Mouse (Mus musculus) layer of hippocampus, adult 8-10 months (tissue): ENCODE results near the gene Fkrp. TPM values are rescaled to one million over a fixed set of nuclear protein-coding genes. Genes with fewer than 3 reads are reported as not detected.

Experiments used
- DNase-seq, 2 experiments: peaks; one replicate each; pipeline ENCODE4 v3.0.0; 2022; ENCODE audit warnings: low spot score in 2 of 2
- total RNA-seq, 4 experiments: library from RNA; stranded (reverse); gene quantifications; 2 replicates each; pipeline ENCODE4 v1.2.4; 2022

Gene Fkrp
- total RNA-seq, 4 experiments from 2014 or later: 45.2 to 50.7 (median 45.8) TPM

DNA sequence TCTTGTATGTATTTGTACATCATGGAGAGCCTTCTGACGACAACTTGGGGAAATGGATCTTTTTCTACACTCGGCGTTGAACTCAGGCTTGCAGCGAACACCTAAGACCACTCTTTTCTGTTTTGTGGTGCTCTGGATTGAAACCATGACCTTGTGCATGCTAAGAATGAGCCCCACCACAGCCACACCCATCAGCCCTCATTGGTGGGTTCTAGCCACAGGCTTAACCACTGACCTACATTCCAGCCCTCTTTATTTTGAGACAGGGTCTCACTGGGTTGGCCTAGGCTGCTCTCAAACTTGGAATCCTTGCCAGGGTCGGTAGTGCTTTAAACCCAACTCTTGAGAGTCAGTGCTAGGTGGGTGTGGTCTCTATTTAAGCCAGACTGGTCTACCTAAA lies 21.6 kb downstream of the Fkrp start:
- DNase-seq: no peak

DNA sequence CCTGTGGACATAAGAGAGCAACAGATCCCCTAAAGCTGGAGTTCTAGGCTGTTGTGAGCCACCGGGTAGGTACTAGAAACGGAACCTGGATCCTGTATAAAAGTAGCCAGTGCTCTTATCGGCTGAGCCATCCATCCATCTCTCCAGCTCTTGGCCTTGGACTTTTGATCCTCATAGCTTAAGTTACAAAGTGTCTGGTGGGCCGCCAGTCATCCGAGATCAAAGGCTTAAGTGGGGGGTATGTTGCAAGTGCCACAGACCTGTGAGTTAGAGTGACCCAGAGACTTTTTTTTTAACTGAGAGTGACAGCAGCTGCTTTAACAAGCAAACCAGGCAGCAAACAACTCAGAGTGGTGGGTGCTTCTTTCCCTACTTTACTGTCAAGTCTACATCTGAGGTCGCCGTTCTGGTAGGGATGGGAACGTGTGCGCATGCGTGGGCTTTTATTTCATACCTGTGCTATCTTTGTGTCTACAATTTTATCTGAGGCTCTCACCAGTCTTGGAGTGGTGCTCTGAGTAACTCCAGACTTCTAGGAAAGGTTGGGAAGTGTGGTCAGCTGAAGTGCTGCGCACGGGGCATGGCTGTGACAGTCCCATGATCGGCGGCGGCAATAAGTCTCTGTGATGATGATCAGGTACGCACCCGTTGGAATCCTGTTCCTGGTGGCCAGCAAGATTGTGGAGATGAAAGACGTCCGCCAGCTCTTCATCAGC lies 23.4 kb downstream of the Fkrp start:
- no peak for DNase-seq

DNA sequence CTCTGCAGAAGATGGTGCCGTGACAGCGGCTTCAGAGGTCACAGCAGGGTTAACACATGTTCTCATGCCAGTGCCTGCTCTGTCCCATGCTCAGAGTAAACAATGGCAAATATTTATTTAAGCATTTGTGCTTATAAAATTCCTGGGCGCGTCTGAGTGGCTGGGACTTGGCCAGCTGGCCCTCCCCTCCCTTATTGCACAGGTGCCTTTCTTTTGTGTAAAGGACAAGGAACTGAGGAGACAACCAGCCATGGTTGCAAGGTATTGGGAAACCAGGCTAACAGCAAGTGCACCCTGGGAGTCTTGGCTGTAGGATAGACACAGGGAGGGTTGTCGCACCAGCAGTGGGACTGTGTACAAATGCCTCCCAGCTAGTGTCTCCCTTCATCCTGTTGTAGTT lies 24.2 kb downstream of the Fkrp start:
- no peak for DNase-seq

DNA sequence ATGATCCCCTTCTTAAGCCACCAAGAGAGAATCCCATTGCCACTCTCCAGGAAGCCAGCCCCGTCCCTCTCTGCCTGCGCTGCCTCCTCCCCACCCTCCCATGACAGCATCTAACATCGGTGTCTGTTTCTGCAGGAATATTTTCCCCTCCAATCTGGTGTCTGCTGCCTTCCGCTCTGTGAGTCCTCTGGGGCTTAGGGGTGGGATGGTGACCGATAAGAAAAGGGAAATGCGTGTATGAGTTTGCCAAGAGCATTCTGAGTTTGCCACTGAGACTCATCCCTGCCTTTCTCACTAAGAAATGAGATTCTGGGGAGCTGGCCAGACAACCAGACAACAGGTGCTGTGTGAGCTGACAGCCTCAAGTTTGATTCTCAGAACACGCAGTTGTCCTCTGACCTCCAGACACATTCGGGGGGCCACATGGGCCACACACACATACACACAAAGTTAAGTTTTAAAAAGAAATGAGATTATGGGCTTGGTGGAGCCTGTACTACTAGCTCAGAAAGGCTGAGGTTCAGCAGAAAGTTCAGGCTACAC lies 30.9 kb downstream of the Fkrp start:
- no peak for DNase-seq

GRCm38 (mm10) chr7:16784498-16784976 lies 32.0 kb downstream of the Fkrp start:
- DNase-seq: no peak

DNA sequence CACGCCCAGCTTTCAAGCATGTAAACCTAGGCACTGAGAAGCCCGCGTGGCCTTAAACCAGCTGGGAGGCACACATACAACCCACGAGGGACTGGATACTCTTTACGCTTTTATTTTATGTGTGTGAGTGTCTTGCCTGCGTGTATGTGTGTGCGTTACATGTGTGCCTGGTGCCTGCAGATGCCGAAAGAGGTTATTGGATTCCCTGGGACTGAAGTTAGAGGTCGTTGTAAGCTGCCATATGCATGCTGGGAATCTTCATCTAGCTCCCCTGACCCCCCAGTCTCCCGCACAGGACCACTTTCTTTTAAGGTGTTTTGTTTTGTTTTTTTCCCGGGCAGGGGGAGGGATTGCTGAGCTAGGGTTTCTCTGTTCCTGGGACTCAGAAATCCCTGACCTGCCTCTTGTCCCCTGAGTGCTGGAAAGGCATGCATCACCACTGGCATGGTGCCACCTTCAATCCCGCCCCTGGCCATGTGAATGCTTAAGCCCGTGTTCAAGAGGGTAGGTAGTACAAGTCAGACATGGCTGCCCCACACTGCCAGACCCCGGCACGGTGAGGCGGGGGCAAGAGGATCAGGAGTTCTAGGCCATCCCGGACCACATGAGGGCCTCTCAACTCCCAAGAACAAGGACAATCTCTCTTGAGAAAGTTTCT lies 32.6 kb downstream of the Fkrp start:
- no peak for DNase-seq

GRCm38 (mm10) chr7:16783224-16783688 lies 33.3 kb downstream of the Fkrp start:
- DNase-seq: no peak

- DNase-seq: no peak
Observed at GRCm38 (mm10) chr7:16782555-16783125, 33.9 kb downstream of the Fkrp start.

- DNase-seq: no peak
Observed at GRCm38 (mm10) chr7:16781816-16782554, 34.5 kb downstream of the Fkrp start.

DNA sequence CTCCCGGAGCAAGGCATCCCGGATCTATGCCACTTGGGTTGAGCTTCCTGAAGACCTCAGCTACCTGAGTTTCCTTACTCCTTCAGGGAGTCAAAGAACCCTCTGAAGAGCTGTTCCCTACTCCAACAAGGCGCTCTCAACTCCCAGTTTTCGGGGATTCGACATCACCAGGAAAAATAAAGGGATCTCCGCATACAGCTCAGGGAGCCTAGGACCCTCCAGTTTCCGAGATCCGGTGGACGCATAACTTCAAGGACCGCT lies 35.0 kb downstream of the Fkrp start:
- no peak for DNase-seq

GRCm38 (mm10) chr7:16780825-16781554 lies 35.5 kb downstream of the Fkrp start, which contains the start of gene Slc1a5:
Gene Slc1a5, plus strand, starts transcription at chr7:16781340.
- peak; percentile 62 to 69 for DNase-seq

DNA sequence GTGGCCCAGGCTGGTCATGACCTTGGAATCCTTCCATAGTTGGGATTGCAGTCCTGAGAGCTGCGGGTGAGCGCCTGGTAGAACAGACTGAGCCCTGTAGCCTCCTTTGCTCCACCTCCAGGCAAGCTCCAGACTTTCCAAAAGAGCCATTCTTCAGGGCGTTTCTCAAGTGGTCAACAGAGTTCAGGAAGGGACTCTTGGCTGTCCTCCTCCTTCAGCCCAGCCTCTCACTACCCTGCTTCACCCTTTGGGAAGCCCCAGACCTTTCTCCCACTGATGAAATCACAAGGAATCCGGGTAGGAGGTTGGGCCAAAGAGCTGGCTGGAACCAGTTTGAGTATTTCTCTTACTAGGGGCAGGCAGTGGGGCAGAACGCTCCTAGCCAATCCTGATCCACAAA lies 36.5 kb downstream of the Fkrp start:
- DNase-seq: no peak

DNA sequence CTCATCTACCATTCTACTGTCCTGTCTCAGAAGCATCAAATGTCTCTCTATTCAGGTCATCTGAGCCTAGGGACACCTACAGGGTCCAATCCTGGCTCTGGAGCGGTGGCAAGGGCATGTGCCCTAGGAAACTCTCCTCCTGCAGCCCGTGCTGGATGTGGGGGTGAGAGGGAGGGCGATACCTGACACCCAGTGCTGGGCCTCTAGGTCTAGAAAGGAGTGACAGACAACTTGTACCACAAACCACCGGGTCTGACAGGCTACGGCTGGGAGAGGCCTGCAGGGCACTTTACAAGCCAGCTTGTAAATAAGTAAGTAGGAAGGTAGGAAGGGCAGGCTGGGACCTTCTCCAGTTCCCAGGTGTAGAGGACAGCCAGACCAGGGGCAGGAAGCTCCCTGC lies 40.6 kb downstream of the Fkrp start:
- DNase-seq: no peak

DNA sequence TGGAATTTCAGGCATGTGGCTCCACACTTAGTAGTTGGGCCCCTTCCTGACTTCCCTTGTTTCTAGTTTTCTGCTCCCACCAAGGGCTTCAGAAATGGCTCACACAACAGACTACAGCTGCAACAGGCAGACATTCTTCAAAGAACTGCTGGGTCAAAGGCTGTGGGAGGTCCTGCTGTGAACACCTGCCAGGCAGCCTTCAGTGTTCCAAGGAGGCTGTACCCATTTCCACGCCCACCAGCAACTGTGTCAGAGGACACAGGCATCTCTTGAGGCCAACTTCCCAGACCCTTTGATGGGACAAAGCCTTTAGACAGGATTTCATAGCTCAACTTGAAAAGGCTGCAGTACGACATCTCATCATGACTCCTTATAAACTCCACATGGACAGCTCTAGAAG lies 50.1 kb downstream of the Fkrp start:
- no peak for DNase-seq

- no peak for DNase-seq
Observed at GRCm38 (mm10) chr7:16763463-16764218, 52.9 kb downstream of the Fkrp start.

DNA sequence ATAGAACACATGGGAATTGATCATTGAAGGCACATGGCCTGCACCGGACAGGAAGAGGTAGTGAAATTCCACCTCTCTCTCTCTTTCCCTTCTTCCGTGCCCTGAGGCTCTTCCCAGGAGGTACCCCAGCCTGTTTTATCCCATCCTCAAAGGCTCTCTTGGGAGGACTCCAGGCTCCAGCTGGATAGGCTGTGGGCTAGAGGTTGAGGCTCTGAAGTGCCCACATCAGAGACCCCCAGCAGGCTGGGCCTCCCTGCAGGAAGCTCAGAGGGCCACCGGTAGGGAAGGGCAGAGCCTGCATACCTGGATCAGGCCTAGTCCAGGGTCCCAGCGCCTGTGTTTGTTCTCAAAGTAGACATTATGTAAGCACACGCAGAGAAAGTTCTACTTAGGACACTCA lies 54.9 kb downstream of the Fkrp start:
- no peak for DNase-seq

DNA sequence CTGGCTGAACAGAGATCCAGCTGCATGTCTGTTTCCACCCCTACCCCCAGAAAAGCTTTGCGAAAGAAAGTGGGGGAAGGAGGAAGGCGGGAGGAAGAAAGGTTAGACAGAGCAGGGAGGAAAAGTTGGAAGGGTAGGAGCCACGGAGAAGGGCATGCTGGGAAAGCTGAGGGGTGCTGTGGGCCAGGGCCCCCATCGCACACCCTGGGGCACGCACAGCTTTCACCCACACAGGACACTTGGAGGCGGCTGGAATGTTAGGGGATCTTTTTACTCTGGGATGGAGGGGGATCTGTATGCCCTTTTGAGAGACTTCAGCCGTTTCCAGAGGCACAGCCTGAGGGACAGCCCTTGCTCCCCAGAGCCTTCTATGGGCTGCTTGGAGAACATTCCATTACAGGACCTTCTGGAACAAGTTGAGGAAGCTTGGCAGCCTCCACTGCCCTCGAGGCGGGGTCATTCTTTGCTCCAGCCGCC lies 55.5 kb downstream of the Fkrp start:
- no peak for DNase-seq

GRCm38 (mm10) chr7:16760292-16760691 lies 56.2 kb downstream of the Fkrp start:
- DNase-seq: no peak
